Mouse (Mus musculus) right cerebral cortex, postnatal 36 days (tissue): ENCODE measurements at regions not wholly inside any gene's neighbourhood (a gene's known extent, or its start where the extent isn't known, plus 50 kb on each side); places are given as distances from the start of the nearest gene placed in this dataset.

Experiments
- DNase-seq, 2 experiments: peaks; one replicate each; pipeline ENCODE4 v3.0.0; 2022; ENCODE audit warnings: low spot score in 2 of 2, mixed read lengths in 1 of 2

DNA sequence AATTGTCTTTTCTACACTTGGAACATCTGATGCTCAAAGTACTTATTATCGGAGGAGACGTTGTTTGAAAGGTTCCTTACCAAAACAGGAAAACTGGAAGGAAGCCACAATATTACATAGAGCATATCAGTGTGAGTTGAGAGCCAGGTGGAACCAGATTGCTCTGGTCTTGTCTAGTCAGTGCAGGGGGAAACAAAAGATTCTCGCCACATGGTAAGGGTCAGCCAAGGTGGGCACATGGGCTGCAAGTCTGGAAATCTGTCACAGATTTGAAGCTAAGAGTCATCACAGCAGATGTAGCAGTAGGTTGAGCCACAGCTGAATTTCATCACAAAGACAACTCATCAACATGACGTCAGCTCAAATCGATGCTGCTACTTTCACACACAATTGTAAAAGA, 681.8 kb downstream of the Stpg2 start:
- DNase-seq = no peak

DNA sequence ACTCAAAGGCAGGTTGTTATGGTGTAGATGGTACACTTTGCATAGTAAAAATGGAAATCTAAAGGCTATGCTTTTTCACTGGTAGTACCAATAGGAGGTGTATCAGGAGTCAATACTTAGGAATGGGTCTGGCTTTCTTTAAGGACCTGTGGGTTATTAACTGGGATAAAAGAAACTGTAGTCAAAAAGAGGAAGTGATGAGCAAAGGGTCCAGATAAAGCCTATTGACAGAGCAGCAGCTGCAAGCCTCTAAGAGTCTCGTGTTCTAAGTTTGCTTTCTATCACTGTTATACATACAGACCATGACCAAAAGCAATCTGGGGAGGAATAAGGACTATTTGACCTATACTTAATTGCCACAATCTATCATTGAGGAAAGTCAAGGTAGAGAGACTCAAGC, 683.0 kb downstream of the Stpg2 start:
- no peak for DNase-seq

DNA sequence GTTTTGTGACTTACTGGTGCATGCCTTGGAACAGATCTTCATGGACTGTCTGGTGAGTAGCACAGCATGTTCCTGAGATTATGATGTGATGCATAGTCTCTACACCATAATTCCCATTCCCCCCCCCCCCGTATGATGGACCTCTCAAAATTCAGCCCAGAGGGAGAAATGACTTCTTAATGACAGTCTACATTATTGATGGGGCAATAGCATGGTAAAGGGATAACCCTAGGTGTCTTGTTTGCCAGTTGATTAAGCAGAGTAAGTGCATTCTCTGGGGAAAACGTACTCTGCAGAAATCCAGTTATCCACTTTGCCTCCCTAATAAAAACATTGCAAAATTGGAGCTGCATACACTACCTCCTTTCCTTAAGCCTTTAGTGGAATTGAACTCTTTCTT, 684.7 kb downstream of the Stpg2 start:
- DNase-seq = no peak

DNA sequence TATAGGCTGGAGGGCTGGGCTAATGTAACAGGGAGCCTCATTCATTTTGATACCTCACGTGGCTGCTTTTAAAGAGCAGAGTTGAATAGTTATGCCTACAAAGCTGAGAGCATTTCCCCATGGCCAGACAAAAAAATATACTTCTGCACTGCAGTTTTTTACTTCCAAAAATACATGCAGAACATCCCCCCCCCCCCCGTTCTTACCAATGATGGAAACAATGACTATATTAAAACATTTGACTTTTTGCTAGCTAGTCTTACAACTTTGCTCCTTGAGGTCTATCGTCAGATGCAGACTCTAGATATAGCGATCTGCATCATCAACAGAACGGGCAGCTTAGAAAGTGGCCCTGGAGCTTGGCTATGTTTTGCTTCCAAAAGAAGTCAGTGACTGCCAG, 692.4 kb downstream of the Stpg2 start:
- no peak for DNase-seq

DNA sequence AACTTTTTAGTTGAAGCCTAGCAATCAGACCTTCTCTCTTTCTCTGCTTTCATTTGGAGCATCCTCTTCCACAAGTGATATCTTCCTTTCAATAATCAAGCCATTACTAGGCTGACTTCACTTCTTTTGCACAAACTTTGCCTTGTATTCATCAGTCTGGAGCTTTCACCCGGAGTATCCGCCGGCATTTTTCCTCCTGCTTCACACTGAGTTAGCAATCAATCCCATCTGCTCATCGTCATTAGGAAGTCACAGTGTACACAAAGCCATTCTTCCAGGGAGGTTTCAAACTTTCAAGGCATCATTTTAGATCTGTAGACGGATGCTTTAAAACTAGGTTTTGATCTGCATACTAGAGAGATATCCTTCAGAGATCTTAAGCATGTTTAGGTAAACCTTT, 693.7 kb downstream of the Stpg2 start:
- DNase-seq = no peak

DNA sequence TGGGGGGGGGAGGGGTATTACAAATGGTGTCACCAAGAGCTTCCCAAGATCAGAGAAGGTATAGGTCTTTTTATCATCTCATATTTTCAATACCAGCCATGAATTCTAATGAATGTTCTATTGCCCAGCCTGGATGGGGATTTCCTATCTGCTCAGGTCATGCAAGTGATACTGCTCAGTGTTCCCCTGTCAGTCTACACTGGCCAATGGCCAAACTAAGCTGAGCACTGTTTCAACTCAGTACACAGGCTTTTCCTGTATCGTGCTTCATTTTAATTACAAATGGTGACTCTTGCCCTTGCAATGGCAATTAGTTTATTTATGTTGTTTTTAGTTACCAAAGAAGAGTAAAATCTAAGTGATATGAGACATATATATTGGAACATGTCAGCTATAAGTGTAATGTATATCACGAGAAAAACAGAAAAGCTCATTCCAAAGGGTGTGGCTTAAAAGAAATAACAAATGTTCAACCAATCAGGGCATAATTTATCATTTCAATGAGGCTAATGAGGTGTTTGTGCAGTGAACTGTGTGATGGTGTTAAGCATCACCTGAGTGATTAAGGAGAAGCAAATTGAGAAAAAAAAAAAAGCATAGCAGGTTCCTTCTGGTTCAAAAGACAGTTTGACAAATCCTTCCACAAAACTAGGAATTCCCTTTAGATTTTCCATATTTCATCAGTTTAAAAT, 708.3 kb downstream of the Stpg2 start:
- DNase-seq = no peak

DNA sequence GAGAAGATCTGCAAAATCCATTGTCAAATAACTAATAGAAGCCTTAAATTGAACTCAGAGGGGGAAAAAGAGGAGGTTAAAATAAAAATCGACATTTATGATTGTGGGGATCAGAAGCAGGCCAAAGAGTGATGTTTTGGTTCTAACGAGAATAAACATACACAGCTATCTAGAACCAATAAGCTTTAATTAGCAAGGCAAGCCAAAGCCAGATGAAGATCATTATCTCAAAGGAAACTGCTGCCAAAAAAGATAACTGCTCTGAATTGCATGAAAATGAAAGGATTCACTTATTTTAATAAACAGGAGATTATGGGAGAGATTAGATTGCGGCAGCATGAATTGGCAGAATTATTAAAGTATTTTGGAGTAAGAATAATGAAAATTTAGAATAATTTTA, 716.8 kb downstream of the Stpg2 start:
- no peak for DNase-seq

DNA sequence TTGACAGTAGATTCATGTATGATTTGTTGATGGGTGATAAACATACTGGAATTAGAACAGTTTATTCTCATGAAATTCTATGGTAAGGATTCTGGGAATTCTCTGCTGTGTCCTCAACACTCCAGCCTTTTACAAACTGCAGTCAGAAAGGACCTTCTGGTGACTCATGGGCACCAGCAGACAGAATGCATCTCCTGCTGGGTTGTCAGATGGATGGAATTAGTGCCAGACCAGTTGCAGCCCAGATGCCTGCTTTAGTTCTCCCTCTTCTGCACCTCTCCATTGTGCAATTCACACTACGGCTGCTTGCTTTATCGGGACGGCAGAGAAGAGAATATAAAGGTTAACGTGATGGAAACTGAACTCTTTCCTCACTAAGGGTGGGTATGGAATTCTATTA, 727.5 kb downstream of the Stpg2 start:
- no peak for DNase-seq

DNA sequence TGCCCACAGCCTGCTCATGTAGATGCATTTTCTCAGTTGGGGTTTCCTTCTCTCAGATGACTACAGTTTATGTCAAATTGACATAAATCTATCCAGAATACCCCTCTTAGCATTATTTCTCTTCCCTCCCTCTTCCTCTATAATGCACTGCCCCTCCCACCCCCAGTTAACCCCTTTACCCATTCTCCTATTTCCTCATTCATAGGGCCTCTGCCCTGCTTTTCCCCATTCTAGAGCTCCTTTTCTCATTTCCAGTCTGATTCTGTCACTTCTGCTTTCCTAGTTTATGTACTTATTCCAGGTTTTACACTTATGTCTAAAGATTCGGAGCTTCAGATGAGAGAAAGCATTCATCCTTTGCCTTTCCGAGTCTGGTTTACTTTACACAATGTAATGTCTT, 740.7 kb downstream of the Stpg2 start:
- no peak for DNase-seq

DNA sequence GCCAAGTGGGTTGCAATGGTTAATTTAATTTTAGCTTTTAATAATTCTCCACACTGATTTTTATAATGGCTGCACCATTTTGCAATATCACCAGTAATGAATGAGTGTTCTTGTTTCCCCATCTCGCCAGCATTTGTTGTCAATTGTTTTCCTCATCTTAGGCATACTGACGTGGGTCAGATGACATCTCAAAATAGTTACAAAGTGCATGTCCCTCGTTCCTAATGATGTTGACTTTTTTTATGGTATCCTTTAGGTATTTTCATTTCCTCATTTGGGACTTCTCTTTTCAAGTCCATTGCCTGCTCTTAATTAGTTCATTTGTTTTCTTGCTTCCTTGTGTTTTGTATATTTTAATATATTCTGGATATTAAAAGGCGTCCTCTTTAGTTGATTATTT, 741.8 kb downstream of the Stpg2 start:
- DNase-seq = no peak

DNA sequence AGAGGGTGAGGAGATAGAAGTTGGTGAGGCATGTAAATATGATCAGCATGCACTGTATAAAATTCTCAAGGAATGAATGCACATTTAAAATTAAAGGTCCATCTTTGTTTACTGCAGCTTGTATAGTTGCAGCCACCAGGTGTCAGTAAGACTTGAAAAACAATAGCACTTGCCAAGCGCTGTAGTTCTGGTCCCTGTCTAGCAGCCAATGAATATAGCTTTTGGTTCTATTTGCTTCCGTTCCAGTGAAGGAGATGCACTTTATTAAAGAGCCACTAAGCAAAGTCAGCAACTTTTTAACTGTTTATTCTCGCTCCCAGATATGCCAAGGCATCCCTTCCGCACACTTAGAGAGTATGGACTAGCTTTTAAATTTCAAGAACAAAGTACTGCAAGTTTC, 743.6 kb downstream of the Stpg2 start:
- DNase-seq = no peak

DNA sequence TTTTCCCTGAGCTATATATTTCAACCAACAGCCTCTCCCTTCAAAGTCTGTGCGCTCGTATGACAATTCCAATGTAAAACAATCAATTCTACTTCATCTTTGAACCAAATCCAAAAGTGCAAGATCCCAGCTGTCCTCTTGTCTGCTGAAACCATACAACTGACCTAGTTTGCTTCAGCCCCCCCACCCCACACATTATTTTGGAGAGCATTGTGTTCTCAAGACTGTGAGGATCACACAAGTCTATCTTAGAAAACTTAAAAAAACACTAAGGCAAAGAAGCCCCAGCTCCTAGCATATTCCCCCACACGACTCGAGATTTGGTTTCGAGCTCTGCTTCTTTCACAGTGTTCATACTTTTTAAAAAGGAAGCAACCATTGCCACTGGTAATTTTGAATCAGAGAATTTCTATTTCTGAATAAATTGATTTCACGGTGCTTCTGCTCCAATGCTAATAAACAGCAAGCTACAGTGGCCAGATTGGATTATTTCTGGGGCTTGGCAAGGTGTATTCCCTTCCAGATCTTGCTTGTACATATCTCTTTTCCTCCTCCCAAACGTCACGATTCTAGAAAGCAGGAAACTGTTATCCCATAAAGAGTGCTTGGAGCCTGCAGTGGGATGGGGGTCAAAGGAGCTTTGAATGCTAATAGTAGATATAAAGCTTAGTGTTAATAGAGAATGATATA, 744.7 kb downstream of the Stpg2 start:
- no peak for DNase-seq

DNA sequence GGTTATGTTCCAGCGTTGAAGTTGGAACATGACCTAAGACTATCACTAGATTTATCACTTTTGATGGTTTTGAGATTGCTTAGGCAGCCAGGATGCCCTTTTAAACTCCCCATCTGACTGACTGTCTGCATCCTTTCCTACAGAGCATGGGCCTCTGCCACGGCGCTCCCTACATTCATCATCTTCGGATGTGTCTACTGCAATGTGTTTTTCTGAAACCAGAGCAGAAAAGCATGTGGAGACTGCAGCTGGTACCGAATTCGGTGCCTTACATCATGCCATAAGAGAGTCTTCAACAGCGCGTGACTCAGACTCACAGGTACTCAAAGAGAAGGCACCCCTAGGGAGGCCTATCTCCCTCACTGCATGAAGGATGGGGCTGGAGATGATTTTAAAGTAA, 746.0 kb downstream of the Stpg2 start:
- DNase-seq = no peak

DNA sequence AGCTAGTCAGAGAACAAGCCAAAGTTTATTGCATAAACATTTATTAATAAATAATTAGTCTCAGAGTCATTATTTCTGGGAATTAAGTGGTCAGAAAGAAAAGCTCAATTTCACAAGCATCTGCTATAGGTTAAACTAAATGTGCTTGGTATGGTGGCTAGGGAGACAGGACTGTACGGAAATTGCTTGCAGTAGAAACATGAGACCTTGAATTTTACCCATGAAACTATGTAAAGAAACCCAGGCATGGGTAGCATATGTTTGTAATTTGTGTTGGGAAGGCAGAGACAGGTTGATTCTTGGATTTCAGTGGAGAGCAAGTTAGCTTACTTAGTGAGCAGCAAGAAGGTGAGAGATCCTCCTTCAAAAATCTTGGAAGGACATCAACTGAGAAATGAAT, 772.7 kb downstream of the Stpg2 start:
- DNase-seq = no peak

DNA sequence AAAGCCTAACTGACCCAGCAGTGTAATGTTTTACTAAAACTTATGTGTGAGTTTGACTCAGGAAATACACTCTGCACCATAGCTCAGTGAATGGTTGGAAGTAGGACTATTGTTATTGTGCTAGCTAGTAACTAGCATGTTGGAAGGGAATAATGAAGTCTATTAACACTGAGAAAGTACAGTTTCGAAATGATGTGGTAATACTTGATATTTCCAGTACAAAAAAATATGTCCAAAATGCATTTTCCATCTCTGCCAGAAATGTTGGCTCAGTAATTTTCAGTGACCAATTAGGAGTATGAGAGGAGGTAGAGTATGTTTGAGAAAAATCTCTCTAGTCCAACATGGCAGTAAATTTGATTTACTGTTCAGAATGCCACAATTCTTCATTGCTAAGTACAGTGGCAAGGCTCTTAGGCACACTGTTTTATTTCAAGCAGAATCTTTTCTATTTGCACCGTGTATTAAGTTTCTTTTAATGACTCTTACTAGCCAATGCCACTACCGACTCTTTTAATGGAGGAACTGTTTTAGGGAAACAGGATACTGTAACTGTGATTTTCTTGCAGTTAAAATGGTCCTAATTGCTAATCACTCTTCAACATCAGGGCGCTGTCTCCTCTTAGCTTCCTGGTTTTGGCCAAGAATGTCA, 780.5 kb downstream of the Stpg2 start:
- DNase-seq = no peak

DNA sequence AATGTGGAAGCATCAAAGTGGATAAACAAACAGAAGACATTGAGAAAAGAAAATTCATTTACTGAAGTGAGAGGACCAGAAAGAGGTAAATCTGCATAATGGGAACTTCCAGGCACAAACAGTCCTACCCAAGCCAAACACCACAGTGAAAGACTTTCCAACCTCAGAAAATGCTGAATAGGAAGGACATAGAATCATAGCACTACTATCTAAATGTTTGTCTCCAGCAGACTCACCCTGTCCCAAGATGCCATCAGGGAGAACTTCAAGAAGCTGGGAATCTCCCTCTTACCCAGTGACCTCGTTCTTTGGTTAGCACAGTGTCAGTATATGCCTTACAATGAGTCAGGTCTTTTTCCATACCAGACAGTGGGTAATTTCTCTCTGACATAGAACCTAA, 783.4 kb downstream of the Stpg2 start:
- no peak for DNase-seq

DNA sequence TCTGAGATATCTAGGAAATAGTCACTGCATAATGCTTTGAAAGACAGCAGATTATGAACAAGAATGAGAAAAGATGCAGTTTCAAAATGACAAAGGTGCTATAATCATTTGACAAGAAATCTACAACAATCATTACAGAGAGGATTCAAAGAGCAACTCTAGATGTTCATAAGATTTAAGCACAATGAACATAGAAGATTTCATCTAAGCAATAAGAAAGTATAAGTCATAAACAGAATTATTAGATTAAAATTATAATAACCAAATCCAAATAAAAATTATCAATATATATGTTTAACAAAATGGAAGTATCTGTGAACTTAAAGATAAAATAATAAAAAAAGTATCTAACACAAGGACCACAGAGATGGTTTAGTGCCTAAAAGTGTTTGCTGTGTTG, 783.9 kb downstream of the Stpg2 start:
- DNase-seq = no peak

DNA sequence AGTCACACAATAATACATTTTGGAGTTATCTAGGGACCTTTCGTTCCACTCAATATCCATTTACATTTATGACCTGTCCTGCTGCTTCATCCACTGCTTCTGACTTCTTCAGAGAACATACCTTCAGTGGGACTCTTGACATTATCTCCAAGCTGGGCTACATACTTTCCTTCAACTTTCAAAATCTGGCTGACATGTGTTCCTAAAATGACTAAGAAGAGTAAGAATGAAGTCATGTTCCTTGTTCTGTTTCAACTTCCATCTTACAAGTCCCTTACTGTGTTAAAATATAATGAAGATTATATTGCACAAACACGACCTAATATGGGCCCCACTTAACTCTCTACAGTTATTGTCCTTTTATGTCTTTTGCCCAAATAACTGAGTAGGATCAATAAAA, 807.0 kb downstream of the Stpg2 start:
- no peak for DNase-seq

DNA sequence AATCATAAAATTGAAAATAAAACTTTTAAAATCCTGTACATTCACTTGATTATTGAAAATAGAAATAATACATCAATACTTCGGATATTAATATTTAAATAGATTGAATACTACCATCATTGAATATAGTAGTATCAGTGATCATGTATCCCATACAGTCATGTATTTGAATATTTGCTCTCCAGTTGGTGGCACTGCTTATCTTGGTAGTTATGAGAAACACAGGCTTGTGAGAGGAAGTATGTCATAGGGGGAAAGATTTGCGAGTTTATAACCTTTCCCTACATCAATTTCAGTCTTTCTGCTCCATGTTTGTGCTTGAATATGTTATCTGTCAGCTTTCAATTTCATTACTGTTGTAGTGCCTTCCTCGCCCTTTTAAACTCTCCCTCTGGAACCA, 828.6 kb downstream of the Stpg2 start:
- no peak for DNase-seq

DNA sequence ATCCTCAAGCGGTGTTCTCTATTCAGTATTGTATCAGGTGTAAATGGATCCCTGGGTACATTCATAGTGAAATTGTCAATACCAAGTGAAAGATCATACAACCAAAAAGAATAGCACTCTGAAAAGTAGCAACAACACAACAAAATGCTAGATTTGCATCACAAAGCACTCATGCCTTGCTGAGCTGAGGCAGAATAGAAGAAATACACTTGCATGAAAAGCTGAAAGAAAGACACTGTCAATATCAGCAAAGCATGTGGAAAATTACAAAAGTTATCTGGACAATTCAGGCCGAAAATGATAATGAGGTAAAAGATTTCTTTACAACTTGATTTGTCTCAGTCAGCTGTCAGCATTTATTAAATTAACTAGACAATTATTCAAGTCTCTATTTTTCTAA, 829.6 kb downstream of the Stpg2 start:
- no peak for DNase-seq

DNA sequence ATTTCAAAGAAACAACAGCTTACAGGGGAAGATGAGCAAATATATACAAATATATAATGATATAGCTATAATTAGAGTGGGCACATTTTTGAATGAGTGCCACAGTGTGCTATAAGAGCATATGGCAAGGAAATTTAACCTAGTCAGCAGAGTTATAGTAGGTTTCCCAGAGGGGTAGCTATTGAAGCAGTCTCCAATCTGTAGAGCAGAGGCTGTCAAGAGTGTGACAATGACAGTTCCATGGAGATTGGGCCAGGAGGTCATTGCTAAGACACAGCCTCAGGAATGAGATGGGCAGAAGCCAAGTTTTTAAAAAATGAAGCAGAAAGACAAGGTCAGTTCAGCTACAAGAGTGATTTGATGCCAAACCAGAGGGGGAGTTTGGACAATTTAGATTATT, 839.4 kb downstream of the Stpg2 start:
- DNase-seq = no peak

DNA sequence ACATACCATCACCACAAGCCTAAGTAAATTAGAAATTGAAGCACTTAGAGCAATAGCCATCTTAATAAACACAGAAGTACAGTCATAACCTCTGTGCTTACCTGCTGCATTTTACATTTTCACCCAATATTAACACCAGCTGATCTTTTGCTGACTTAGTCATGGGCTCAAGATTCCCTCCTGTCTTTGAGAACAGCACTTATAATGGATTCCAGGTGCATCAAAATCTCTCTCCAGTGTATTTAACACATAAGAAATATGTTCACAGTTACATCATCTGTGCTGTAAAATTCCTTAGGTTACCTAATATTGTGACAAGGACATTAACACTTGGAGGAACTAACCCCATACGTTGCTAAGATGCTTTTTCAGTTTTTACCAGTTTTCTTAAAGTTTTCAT, 849.1 kb downstream of the Stpg2 start:
- no peak for DNase-seq

DNA sequence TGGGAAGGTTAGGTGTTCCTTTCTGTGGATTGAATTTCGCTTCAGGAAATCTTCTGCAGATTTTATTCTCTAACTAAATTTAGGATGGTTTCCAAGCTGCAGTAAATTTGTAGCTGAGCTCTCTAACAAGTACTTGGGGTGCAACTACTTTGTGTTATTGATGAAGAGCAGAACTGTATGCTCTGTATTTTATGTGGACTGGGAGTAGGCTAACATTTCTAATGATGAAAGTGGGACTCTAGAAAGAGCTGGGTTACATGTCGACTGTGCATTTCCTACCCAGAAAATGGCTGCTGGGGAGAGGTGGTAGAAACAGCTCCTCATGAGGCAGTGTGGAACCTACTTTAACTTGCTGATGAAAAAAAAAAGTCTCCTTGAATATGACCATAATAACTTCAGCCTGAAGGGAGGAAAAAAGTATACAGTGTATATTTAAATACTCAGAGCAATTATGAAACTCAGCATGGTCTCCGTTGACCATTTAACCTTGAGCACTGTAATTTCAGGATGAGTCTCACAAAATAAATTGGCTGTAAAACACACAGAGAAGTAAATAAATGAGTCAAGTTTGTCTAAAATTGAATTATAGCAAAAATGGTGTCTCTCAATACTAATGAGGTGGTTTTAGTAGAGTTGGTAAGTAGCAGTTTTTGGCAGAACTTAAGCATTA, 852.6 kb downstream of the Stpg2 start:
- no peak for DNase-seq
